Mouse (Mus musculus) brain, embryonic 14.5 days (tissue): ENCODE data around the gene Atp2c2. TPM values are rescaled to one million over a fixed set of nuclear protein-coding genes. Genes with fewer than 3 reads are reported as not detected.

ENCODE experiments used
- DNase-seq: peaks from one replicate; pipeline ENCODE4 v3.0.0-alpha.2; 2011; ENCODE audit warnings: low read depth
- CTCF ChIP-seq: fragments of 200-500 bp; IDR thresholded peaks from 2 replicates; pipeline ENCODE4 v1.5.1; 2012; ENCODE audit warnings: inconsistent platforms, mild to moderate bottlenecking, moderate library complexity, borderline replicate concordance; ENCODE audit not compliant: insufficient read depth, insufficient read length; ENCODE audit errors: extremely low read depth
- POLR2A ChIP-seq: fragments of 200-500 bp; IDR thresholded peaks from 2 replicates; pipeline ENCODE4 v1.6.1; 2012; ENCODE audit warnings: mild to moderate bottlenecking, inconsistent platforms, borderline replicate concordance; ENCODE audit not compliant: poor library complexity, insufficient read depth, insufficient read length, severe bottlenecking; ENCODE audit errors: extremely low read depth
- polyA plus RNA-seq: library from polyadenylated mRNA; depleted of rRNA; stranded (reverse); fragments of >200 nt; gene quantifications from 2 replicates; pipeline ENCODE4 v1.2.3, GENCODE M21; 2012

Atp2c2 gene
- polyA plus RNA-seq, 1 experiment = 0.38 TPM

GRCm38 (mm10) chr8:119762226-119763220 is 62.7 kb downstream of the Atp2c2 start:
- DNase-seq = no peak
- TF ChIP-seq CTCF (no peak), POLR2A (no peak)

GRCm38 (mm10) chr8:119765311-119765710 is 65.5 kb downstream of the Atp2c2 start:
- no peak for DNase-seq
- TF ChIP-seq CTCF (no peak), POLR2A (no peak)

DNA sequence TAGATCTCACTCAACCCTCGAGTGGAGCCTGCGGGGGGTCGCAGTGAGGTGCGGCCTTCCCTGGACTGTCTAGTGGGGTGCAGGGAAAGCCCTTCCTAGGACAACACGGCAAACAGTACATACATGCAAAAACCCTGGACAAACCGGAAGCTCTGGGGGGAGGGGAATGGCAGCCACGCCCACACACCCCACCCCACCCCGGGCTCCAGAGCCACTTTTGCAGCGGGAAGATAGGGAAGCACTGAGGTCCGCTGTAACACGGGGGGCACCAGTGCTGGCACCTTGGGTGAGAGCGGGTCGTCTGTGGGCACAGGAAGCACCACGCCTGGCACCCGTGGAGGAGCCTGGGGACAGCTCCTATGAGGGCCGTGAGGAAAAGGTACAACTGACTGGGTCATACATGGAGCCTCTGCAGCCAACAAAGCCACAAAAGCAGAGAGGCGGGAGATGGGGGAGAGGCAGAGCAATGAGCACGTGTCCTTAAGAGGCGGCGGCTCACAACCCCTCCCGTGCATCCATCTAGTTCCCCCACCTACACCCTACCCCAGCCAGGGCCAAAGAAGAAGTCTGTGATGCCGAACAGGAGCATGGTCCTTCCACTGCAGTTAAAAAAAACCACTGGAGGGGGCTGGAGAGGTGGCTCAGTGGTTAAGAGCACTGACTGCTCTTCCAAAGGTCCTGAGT is 66.1 kb downstream of the Atp2c2 start:
- no peak for TF ChIP-seq POLR2A
- no peak for TF ChIP-seq CTCF
- no peak for DNase-seq

DNA sequence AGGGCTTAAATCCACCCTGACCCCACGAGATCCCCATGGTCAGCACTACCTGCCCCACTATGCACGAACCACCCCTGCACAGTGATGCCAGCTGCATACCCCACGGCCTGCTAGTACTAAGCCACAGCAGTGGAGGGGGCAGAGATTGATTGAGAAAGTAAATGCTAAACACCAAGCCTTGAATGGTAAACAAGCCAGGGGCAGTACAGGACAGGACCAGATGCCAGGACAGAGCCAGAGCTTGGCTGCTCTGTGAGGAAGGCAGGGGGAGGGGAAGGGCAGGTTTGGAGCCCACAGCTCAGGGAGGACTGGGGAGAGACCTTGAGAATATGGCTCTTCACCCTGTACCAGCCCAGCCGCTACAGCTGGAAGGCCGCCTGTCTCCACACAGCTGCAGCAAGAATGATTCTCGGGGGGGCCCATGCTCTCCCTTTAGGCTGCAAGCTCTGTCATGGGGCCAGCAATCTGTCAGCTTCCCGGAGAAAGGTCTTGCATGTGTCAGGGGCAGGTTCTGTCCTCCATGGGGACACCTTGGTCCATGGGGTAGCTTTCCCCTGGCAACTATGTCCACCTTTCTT is 76.9 kb downstream of the Atp2c2 start:
- DNase-seq = no peak
- TF ChIP-seq POLR2A (no peak), CTCF (no peak)

- TF ChIP-seq CTCF (no peak), POLR2A (no peak)
- peak; percentile 45 for DNase-seq
These were observed 78.0 kb downstream of the Atp2c2 start for GRCm38 (mm10) chr8:119777765-119778164.

GRCm38 (mm10) chr8:119778263-119778662 is 78.5 kb downstream of the Atp2c2 start, which contains the start of gene Tldc1:
Gene Tldc1 (minus strand): TSS chr8:119778416.
- TF ChIP-seq CTCF (no peak), POLR2A (peak; percentile 50; the same call in 1 of the 2 replicates)
- DNase-seq = peak; percentile 99

DNA sequence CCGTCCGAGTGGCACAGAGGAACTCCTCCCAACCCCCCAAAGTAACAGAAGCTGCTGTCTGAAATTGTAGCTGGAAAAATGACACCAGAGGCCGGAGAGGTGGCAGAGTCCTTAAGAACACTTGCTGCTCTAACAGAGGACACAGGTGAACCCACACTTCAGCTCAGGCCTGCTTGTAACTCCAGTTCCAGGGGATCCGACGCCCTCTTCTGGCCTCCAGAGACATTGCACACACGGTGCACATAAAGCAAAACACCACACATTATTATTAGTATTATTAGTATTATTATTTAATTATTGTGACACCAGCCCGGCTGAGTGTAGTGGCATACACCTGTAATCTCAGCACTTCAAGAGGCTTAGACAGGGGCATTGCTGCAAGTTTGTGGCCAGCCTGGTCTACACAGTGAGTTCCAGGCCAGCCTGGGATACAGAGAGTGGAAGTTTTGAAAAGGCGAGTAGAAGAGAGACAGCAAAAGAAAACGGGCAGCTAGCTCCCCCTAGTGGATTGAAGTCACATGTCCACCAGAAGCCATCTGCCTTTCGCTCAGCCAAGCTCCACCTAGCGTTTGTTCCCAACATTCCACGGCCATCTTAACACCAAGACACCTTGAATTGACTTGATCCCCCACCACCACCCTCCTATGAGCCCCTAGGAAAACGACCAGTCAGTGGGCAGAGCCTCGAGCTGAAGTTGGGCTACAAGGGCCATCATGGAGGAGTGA is 79.4 kb downstream of the Atp2c2 start:
- peak; percentile 91 for DNase-seq
- TF ChIP-seq CTCF (peak; percentile 94), POLR2A (no peak)

DNA sequence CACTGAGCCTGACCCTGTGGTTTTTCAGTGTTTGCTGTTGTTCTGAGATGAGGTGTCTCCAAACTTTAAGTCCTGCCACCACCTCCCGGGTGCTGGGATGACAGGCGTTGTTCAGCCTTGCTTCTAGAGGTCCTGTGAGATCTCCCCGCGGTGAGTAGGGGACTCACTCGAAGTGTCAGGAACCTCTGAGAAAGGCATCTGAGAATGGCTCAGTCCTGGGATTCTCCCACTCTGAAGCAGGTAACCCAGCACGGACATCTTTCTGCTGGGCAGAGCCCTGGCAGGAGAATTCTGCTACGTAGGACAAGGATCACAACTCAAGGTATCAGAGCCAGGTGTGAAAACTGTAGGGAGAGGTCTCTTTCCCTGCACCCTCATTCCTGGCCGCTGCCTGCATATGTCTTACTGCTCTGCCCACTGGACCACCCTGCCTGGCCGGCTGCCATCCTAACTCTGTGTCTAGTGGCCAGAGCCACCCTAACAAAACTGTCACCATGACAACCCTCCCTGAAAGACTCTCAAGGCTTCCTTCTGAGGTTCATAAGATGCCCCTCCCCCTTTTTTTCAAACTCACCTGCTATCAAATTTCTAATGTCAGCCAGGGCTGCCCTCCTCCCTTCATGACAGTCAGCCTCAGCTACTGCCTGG is 80.7 kb downstream of the Atp2c2 start:
- no peak for DNase-seq
- TF ChIP-seq POLR2A = no peak
- TF ChIP-seq CTCF = no peak

DNA sequence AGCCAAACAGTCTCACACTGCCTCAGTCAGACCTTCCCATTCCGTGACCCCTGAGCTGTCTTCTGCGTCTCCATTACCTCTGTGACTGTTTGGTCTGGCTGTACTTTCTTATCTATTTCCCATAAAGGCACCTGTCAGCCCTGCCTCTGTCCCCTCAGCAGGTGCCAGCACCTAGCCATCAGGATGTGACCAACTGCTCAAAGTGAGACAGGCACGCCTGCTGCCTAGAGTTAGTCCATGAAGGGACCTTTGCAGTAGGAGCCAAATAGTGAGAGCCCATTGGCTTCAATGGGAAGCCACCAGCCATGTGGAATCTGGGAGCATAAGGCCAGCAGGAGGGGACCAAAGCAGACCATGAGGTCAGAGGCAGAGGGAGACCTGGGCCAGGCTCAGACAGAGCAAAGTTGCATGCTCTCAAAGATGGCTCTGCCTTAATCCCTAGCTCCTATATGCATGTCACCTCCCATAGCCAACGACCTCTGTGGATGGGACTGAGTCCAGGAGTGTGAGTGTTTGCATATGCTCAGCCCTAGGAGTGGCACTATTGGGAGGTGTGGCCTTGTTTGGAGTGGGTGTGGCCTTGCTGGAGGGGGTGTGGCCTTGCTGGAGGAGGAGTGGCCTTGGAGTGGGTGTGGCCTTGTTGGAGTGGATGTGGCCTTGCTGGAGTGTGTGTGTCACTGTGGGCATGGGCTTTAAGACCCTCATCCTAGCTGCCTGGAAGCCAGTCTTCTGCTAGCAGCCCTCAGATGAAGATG is 81.5 kb downstream of the Atp2c2 start:
- TF ChIP-seq POLR2A = no peak
- no peak for TF ChIP-seq CTCF

More for the DNA sequence above, 81.5 kb downstream of the Atp2c2 start:
- no peak for DNase-seq
